Mouse (Mus musculus) midbrain, embryonic 16.5 days (tissue): ENCODE measurements around the gene A930009A15Rik. TPM values are rescaled to one million over a fixed set of nuclear protein-coding genes. Genes with fewer than 3 reads are reported as not detected.

ENCODE experiments used
- ATAC-seq: fragments of 200-750 bp; cut with Nextera tagmentation; 2 replicates; pipeline ENCODE4 v1.8.0; 2017; ENCODE audit warnings: moderate TSS enrichment
- H3K27ac ChIP-seq: fragments of 300-500 bp; sonication (generic); 2 replicates; pipeline ENCODE4 v1.5.1; 2014; ENCODE audit warnings: mild to moderate bottlenecking, low read length, mixed read lengths
- H3K27me3 ChIP-seq: fragments of 300-500 bp; sonication (generic); 2 replicates; pipeline ENCODE4 v1.6.1; 2014; ENCODE audit warnings: low read depth, low read length, mixed read lengths; ENCODE audit not compliant: control insufficient read depth, insufficient read depth
- H3K36me3 ChIP-seq: fragments of 300-500 bp; sonication (generic); 2 replicates; pipeline ENCODE4 v1.6.1; 2014; ENCODE audit warnings: mild to moderate bottlenecking, low read length, moderate library complexity, mixed read lengths; ENCODE audit not compliant: control insufficient read depth, insufficient read depth
- H3K4me1 ChIP-seq: fragments of 300-500 bp; sonication (generic); 2 replicates; pipeline ENCODE4 v1.6.1; 2014; ENCODE audit warnings: mild to moderate bottlenecking, low read length, mixed read lengths; ENCODE audit not compliant: control insufficient read depth, insufficient read depth
- H3K4me2 ChIP-seq: fragments of 300-500 bp; sonication (generic); 2 replicates; pipeline ENCODE4 v1.6.1; 2014; ENCODE audit warnings: mild to moderate bottlenecking, low read length, mixed read lengths
- H3K4me3 ChIP-seq: fragments of 300-500 bp; sonication (generic); 2 replicates; pipeline ENCODE4 v1.5.1; 2014; ENCODE audit warnings: low read depth, mild to moderate bottlenecking, low read length, moderate library complexity, mixed read lengths
- H3K9ac ChIP-seq: fragments of 300-500 bp; sonication (generic); 2 replicates; pipeline ENCODE4 v1.6.1; 2014; ENCODE audit warnings: low read depth, low read length, mixed read lengths
- H3K9me3 ChIP-seq: fragments of 300-500 bp; sonication (generic); replicated peaks from 2 replicates; pipeline ENCODE4 v1.6.1; 2014; ENCODE audit warnings: mild to moderate bottlenecking, low read length, mixed read lengths; ENCODE audit not compliant: control insufficient read depth, poor library complexity, severe bottlenecking
- WGBS: fragments of 180-500 bp; shearing (Covaris S2); extraction: QIAGEN DNeasy Blood & Tissue Kit; methylation state at CpG from one replicate; pipeline ENCODE4 v1.1.7; 2014; 5-methylcytosine and 5-hydroxymethylcytosine counted together
- polyA plus RNA-seq: library from polyadenylated mRNA; unstranded; fragments of >200 nt; fragmentation: Nextera tagmentation; extraction: Ambion mirVana; gene quantifications from 2 replicates; pipeline ENCODE4 v1.2.1, GENCODE M21; 2015

A930009A15Rik gene
- polyA plus RNA-seq, result 0.21 and 0.43 TPM in 2 replicates

- peak; percentile 62; the same call in 1 of the 2 replicates for ATAC-seq
- Histone ChIP-seq H3K9ac (no peak within 1 kb of the TSS), H3K27me3 (peaks cover 4% of the 10 kb centered on the region; the same call in 1 of the 2 replicates), H3K9me3 (no peaks in the 10 kb centered on the region), H3K4me3 (no peak within 1 kb of the TSS), H3K4me2 (peak within 1 kb of the TSS; percentile 19; the same call in 1 of the 2 replicates), H3K4me1 (peaks cover 5% of the 10 kb centered on the region; the same call in 1 of the 2 replicates), H3K36me3 (no peaks in the 10 kb centered on the region), H3K27ac (peak within 1 kb of the TSS; percentile 28; the same call in 1 of the 2 replicates)
- 46% methylated on average over 15 of the region's 15 CpGs for WGBS
These were observed at the start of gene A930009A15Rik for GRCm38 (mm10) chr10:115569712-115570491. A930009A15Rik (plus strand) TSS chr10:115569986.

- Histone ChIP-seq H3K27me3 (no peaks in the 10 kb centered on the region), H3K4me3 (no peak overlapping the region), H3K4me2 (no peak overlapping the region), H3K27ac (no peak overlapping the region), H3K36me3 (no peaks in the 10 kb centered on the region), H3K9me3 (no peaks in the 10 kb centered on the region), H3K4me1 (no peaks in the 10 kb centered on the region), H3K9ac (no peak overlapping the region)
- 27% methylated on average over 17 of the region's 17 CpGs for WGBS
- ATAC-seq, result no peak
These were observed 49.3 kb upstream of the A930009A15Rik start for GRCm38 (mm10) chr10:115520200-115521080.

GRCm38 (mm10) chr10:115521081-115521451 is 48.7 kb upstream of the A930009A15Rik start:
- no peaks in the 10 kb centered on the region for H3K27me3 ChIP-seq
- no peak for ATAC-seq
- H3K9ac ChIP-seq, result no peak overlapping the region
- H3K27ac ChIP-seq, result no peak overlapping the region
- WGBS, result 7% methylated on average over 4 of the region's 4 CpGs
- H3K4me3 ChIP-seq, result no peak overlapping the region
- no peak overlapping the region for H3K4me2 ChIP-seq
- no peaks in the 10 kb centered on the region for H3K9me3 ChIP-seq
- H3K36me3 ChIP-seq, result no peaks in the 10 kb centered on the region
- H3K4me1 ChIP-seq, result no peaks in the 10 kb centered on the region

- no peaks in the 10 kb centered on the region for H3K4me1 ChIP-seq
- no peak overlapping the region for H3K9ac ChIP-seq
- ATAC-seq, result no peak
- H3K4me2 ChIP-seq, result no peak overlapping the region
- no peak overlapping the region for H3K27ac ChIP-seq
- 76% methylated on average over 4 of the region's 4 CpGs for WGBS
- H3K9me3 ChIP-seq, result no peaks in the 10 kb centered on the region
- no peaks in the 10 kb centered on the region for H3K36me3 ChIP-seq
- H3K4me3 ChIP-seq, result no peak overlapping the region
- H3K27me3 ChIP-seq, result no peaks in the 10 kb centered on the region
These were observed 40.9 kb upstream of the A930009A15Rik start for GRCm38 (mm10) chr10:115528892-115529291.

GRCm38 (mm10) chr10:115529768-115530167 is 40.0 kb upstream of the A930009A15Rik start:
- Histone ChIP-seq H3K27ac (no peak overlapping the region), H3K9me3 (0 out of 2 replicates have a peak, but pooled peaks cover 3% of the 10 kb centered on the region), H3K4me3 (no peak overlapping the region), H3K27me3 (no peaks in the 10 kb centered on the region), H3K9ac (no peak overlapping the region), H3K4me1 (no peaks in the 10 kb centered on the region), H3K4me2 (no peak overlapping the region), H3K36me3 (no peaks in the 10 kb centered on the region)
- 89% methylated on average over 12 of the region's 12 CpGs for WGBS
- no peak for ATAC-seq

GRCm38 (mm10) chr10:115530746-115531145 is 39.0 kb upstream of the A930009A15Rik start:
- WGBS, result 82% methylated on average over 2 of the region's 2 CpGs
- Histone ChIP-seq H3K36me3 (no peaks in the 10 kb centered on the region), H3K9ac (no peak overlapping the region), H3K4me1 (no peaks in the 10 kb centered on the region), H3K27ac (no peak overlapping the region), H3K4me3 (no peak overlapping the region), H3K4me2 (no peak overlapping the region), H3K9me3 (0 out of 2 replicates have a peak, but pooled peaks cover 3% of the 10 kb centered on the region), H3K27me3 (no peaks in the 10 kb centered on the region)
- ATAC-seq, result no peak

- no peak overlapping the region for H3K9ac ChIP-seq
- H3K4me1 ChIP-seq, result no peaks in the 10 kb centered on the region
- no peaks in the 10 kb centered on the region for H3K9me3 ChIP-seq
- H3K4me3 ChIP-seq, result no peak overlapping the region
- no peak overlapping the region for H3K27ac ChIP-seq
- H3K27me3 ChIP-seq, result no peaks in the 10 kb centered on the region
- H3K36me3 ChIP-seq, result no peaks in the 10 kb centered on the region
- no peak overlapping the region for H3K4me2 ChIP-seq
- ATAC-seq, result no peak
- 87% methylated on average over 6 of the region's 6 CpGs for whole genome bisulfite sequencing
These were observed 26.9 kb upstream of the A930009A15Rik start for GRCm38 (mm10) chr10:115542917-115543316.

- no peaks in the 10 kb centered on the region for H3K9me3 ChIP-seq
- H3K4me1 ChIP-seq, result no peaks in the 10 kb centered on the region
- H3K27me3 ChIP-seq, result no peaks in the 10 kb centered on the region
- no peak overlapping the region for H3K4me3 ChIP-seq
- ATAC-seq, result no peak
- no peak overlapping the region for H3K9ac ChIP-seq
- WGBS, result 47% methylated on average over 7 of the region's 7 CpGs
- no peaks in the 10 kb centered on the region for H3K36me3 ChIP-seq
- no peak overlapping the region for H3K4me2 ChIP-seq
- no peak overlapping the region for H3K27ac ChIP-seq
These were observed 19.5 kb upstream of the A930009A15Rik start for GRCm38 (mm10) chr10:115550253-115550652.
